Mouse (Mus musculus): Measurements from ENCODE around the gene Rbm15b. TPM values are rescaled to one million over a fixed set of nuclear protein-coding genes. Genes with fewer than 3 reads are reported as not detected.

Rbm15b gene
- total and polyA plus RNA-seq, 2 experiments from 2014 or later, result 2.2 to 14.5 TPM

DNA sequence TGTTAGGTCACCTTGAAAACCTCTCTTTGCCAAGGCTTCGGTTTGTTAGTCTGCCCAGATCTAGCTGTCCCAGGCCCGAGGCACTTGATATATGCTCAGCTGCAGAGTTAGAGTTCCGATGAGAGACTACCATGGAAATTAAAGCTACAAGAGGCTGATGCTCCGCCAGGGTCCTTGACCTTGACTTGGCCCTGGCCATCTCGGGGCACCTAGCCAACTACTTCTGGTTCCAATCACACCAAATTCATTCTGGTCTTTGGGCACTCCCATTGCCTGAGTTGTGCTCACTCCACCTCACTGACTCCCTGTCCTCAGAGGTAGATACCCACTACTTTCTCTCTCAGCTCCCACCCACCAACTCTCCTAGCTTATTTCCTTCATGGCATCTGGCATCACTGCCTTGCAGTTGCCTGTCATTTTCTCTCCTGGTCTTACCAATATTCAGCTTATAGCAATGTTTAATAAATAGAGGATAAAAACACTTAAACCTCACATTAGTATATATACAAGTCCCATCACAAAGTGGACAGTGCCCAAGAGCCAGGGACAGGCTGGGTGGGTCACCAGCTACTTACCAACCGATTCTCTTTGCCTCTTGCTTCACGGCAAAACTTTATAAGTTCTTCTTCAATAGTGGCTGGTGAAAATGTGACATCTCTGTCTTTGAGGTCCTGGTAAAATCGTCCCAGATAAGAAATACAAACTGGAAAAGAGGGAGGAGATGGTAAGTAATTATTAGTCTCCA lies 3.4 kb upstream of the Rbm15b start:
- Histone ChIP-seq H3K4me1 (ENCODE audit: control insufficient read depth, insufficient read depth) (peaks cover 19% of the 10 kb centered on the region), H3K27ac (ENCODE audit: low read depth) (0 out of 2 replicates have a peak overlapping the region, but pooled peaks have one; percentile 92), H3K4me2 (ENCODE audit: low read depth, low read length) (peak overlapping the region; percentile 92), H3K9me3 (replicated peaks; ENCODE audit: control insufficient read depth, low read length) (no peaks in the 10 kb centered on the region), H3K27me3 (ENCODE audit: control insufficient read depth, insufficient read depth, low read length) (no peaks in the 10 kb centered on the region), H3K9ac (replicated peaks; ENCODE audit: low read depth, low read length) (peak overlapping the region; percentile 79), H3K4me3 (ENCODE audit: low read depth, low read length) (peak overlapping the region; percentile 91), H3K36me3 (replicated peaks; ENCODE audit: control insufficient read depth, insufficient read depth, low read length) (peaks cover 22% of the 10 kb centered on the region)
- WGBS, result 36% methylated on average over 8 of the region's 8 CpGs
- DNase-seq (ENCODE audit: low spot score) (no peak), ATAC-seq (ENCODE audit: insufficient read depth, low read depth) (no peak)
- no peak for TF ChIP-seq CTCF (IDR thresholded peaks at IDR 0.05; ENCODE audit: low read depth)
- no peak for TF ChIP-seq EP300 (IDR thresholded peaks at IDR 0.05; ENCODE audit: low read depth)

DNA sequence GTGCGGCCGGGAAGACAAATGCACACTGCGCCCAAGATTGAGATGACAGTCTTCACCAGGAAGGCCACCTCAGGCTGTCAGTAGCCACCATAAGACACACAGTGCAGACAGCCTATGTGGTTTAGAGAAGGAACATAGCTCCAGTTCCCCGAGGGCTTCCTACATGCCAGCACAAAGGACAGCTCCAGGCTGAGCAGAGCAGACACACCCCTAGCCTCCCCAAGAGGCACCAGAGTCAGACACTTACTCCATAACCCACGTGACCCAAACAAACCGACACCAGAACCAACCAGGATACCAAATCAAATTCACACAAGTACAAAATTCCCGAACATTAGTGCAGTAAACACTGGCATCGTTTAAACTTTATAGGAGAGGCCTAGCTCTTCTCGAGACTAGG lies 2.1 kb upstream of the Rbm15b start:
- H3K27me3 ChIP-seq (ENCODE audit: control insufficient read depth, insufficient read depth, low read length), result no peaks in the 10 kb centered on the region
- ATAC-seq (ENCODE audit: insufficient read depth, low read depth) (no peak), DNase-seq (ENCODE audit: low spot score) (no peak)
- WGBS, result 78% methylated on average over 9 of the region's 9 CpGs
- no peak overlapping the region for H3K27ac ChIP-seq (ENCODE audit: low read depth)
- peaks cover 22% of the 10 kb centered on the region for H3K36me3 ChIP-seq (replicated peaks; ENCODE audit: control insufficient read depth, insufficient read depth, low read length)
- TF ChIP-seq EP300 (IDR thresholded peaks at IDR 0.05; ENCODE audit: low read depth), result no peak
- H3K9ac ChIP-seq (replicated peaks; ENCODE audit: low read depth, low read length), result no peak overlapping the region
- no peak overlapping the region for H3K4me3 ChIP-seq (ENCODE audit: low read depth, low read length)
- no peaks in the 10 kb centered on the region for H3K9me3 ChIP-seq (replicated peaks; ENCODE audit: control insufficient read depth, low read length)
- H3K4me2 ChIP-seq (ENCODE audit: low read depth, low read length), result no peak overlapping the region
- peaks cover 32% of the 10 kb centered on the region for H3K4me1 ChIP-seq (ENCODE audit: control insufficient read depth, insufficient read depth)

DNA sequence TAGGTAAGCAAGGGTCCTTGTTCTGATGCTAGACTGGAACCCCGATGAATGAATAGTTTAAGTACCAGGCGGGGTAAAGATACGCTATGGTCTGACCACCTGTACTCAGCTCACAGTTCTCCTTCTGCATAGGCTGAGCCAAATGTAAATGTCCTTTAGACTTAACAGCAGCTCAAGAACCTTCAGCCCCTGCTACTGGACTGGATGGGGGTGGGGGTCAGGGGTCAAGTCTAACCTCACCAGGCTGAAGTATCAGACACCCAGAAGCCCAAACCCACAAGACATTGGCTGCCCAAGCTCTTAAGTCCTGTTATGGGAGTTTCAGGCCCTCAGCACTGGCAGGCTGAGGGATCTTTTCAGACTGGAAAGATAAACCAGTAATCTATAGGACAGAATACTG lies 1.1 kb upstream of the Rbm15b start:
- no peak overlapping the region for H3K27ac ChIP-seq (ENCODE audit: low read depth)
- no peak for DNase-seq (ENCODE audit: low spot score)
- peaks cover 40% of the 10 kb centered on the region for H3K4me1 ChIP-seq (ENCODE audit: control insufficient read depth, insufficient read depth)
- H3K9ac ChIP-seq (replicated peaks; ENCODE audit: low read depth, low read length), result no peak overlapping the region
- no peak for ATAC-seq (ENCODE audit: insufficient read depth, low read depth)
- WGBS, result 96% methylated on average over 3 of the region's 3 CpGs
- no peaks in the 10 kb centered on the region for H3K9me3 ChIP-seq (replicated peaks; ENCODE audit: control insufficient read depth, low read length)
- H3K4me3 ChIP-seq (ENCODE audit: low read depth, low read length), result no peak overlapping the region
- no peak overlapping the region for H3K4me2 ChIP-seq (ENCODE audit: low read depth, low read length)
- peaks cover 26% of the 10 kb centered on the region for H3K36me3 ChIP-seq (replicated peaks; ENCODE audit: control insufficient read depth, insufficient read depth, low read length)
- no peaks in the 10 kb centered on the region for H3K27me3 ChIP-seq (ENCODE audit: control insufficient read depth, insufficient read depth, low read length)
- TF ChIP-seq CTCF (IDR thresholded peaks at IDR 0.05; ENCODE audit: low read depth) (no peak), EP300 (IDR thresholded peaks at IDR 0.05; ENCODE audit: low read depth) (no peak)

DNA sequence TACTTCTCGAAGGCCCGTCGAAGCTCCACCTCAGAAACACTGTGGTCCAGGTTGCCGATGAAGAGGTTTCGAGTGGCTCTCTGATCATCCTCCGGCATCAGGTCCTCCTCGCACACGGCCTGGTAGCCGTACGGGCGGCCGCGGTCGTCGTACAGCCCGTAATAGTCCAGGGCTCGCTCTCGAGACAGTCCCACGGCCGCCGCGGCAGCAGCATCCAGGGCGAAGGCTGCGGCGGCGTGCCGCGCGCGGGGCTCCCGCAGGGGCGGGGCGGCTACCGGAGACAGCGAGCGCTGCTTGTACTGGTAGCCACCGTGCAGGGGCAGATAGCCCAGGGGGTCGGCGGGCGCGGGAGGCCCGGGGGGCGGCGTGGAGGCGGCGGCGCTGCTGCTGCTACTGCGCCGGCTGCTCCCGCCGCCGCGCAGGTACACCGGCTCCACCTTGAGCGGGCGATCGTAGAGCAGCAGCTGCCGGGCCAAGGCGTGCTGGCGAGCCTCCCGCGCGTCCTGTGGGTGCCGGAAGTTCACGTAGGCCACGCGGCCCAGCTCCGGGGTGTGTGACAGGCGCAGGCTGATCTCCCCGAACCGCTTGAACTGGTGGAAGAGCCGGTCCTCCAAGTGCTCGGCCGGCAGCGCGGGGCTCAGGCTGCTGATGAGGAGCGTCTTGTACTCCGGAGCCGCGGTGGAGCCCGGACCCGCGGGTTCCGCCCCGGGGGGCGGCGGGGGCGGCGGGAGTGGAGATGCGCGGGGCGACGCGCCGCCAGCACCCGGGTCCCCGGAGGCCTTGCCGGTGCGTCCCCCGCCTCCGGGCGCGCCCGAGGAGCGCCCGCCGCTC lies 1.1 kb downstream of the Rbm15b start:
- Histone ChIP-seq H3K4me3 (ENCODE audit: low read depth, low read length) (peak overlapping the region; percentile 87), H3K4me1 (ENCODE audit: control insufficient read depth, insufficient read depth) (peaks cover 39% of the 10 kb centered on the region), H3K27ac (ENCODE audit: low read depth) (peak overlapping the region; percentile 80), H3K9ac (replicated peaks; ENCODE audit: low read depth, low read length) (peak overlapping the region; percentile 90), H3K36me3 (replicated peaks; ENCODE audit: control insufficient read depth, insufficient read depth, low read length) (peaks cover 41% of the 10 kb centered on the region), H3K9me3 (replicated peaks; ENCODE audit: control insufficient read depth, low read length) (no peaks in the 10 kb centered on the region), H3K27me3 (ENCODE audit: control insufficient read depth, insufficient read depth, low read length) (no peaks in the 10 kb centered on the region), H3K4me2 (ENCODE audit: low read depth, low read length) (peak overlapping the region; percentile 97)
- ATAC-seq (ENCODE audit: insufficient read depth, low read depth) (peak; percentile 3; the same call in 1 of the 2 replicates), DNase-seq (ENCODE audit: low spot score) (peak; percentile 9)
- TF ChIP-seq CTCF (IDR thresholded peaks at IDR 0.05; ENCODE audit: low read depth), result no peak
- no peak for TF ChIP-seq EP300 (IDR thresholded peaks at IDR 0.05; ENCODE audit: low read depth)
- under 1% methylated on average over 93 of the region's 107 CpGs for WGBS

DNA sequence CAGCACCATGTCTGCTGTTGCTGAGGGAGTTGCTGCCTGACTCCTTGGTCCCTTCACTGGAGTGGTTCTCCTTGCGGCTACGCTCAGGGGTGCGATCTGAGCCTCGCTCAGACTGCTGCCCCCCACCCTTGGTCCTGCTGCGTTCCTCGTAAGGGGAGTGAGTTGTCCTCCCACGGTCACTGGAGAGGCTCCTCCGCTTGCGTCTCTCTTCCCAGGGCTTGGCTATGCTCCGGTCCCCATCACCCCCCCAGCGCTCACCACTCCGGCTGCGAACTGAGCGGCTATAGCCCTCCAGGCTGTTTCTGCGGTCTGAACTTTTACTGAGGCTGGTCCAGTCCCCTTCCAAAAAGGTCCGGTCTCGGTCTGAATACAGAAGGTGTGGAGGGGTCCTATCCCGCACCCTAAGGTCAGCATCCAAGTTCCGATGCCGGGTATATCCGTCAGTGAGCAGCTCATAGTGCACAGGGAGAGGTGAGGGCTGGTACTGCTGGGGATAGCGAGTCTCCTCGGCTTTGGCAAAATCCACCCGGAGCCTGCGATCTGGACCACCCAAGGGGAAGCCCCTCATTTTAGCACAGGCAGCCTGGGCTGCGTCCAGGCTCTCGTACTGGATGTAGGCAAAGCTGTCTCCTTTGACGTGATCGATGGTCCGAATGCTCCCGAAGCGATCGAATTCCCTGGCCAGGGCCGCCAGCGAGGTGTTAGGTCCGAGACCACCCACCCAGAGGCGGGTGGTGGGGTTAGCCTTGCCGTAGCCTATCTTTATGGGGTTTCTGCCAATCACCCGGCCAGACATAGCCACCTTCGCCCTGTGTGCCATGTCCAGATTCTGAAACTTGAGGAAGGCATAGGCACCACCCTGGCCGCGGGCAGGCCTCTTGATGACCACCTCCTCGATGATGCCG lies 2.0 kb downstream of the Rbm15b start:
- peak overlapping the region; percentile 90 for H3K9ac ChIP-seq (replicated peaks; ENCODE audit: low read depth, low read length)
- peaks cover 44% of the 10 kb centered on the region for H3K36me3 ChIP-seq (replicated peaks; ENCODE audit: control insufficient read depth, insufficient read depth, low read length)
- H3K4me2 ChIP-seq (ENCODE audit: low read depth, low read length), result peak overlapping the region; percentile 97
- peak overlapping the region; percentile 87 for H3K4me3 ChIP-seq (ENCODE audit: low read depth, low read length)
- H3K27ac ChIP-seq (ENCODE audit: low read depth), result no peak overlapping the region
- WGBS, result 38% methylated on average over 44 of the region's 44 CpGs
- ATAC-seq (ENCODE audit: insufficient read depth, low read depth) (no peak), DNase-seq (ENCODE audit: low spot score) (no peak)
- no peaks in the 10 kb centered on the region for H3K9me3 ChIP-seq (replicated peaks; ENCODE audit: control insufficient read depth, low read length)
- H3K27me3 ChIP-seq (ENCODE audit: control insufficient read depth, insufficient read depth, low read length), result no peaks in the 10 kb centered on the region
- peaks cover 30% of the 10 kb centered on the region for H3K4me1 ChIP-seq (ENCODE audit: control insufficient read depth, insufficient read depth)
- TF ChIP-seq EP300 (IDR thresholded peaks at IDR 0.05; ENCODE audit: low read depth), result no peak
- no peak for TF ChIP-seq CTCF (IDR thresholded peaks at IDR 0.05; ENCODE audit: low read depth)
